Mouse (Mus musculus): ENCODE results near the gene Nagpa.

DNA sequence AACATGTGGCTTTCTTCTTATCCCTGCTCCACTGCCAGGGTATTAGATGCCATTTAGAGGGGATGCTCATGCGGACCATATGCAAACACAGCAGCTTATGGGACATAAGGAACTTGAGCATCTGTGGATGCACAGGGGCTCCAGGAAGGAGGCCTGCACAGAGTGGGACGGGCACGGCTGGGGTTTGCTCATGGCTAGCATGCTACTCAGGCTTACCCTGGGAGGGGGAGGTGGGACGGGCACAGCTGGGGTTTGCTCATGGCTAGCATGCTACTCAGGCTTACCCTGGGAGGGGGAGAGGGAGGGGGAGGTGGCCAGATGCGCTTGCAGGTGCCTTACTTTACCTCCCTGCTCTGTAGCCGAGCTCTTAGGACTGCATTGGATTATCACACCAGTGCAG is 39.1 kb upstream of the Nagpa start:
- no peak for TF ChIP-seq CTCF (IDR thresholded peaks at IDR 0.05; ENCODE audit: control insufficient read depth, insufficient read depth, insufficient read length)
- TF ChIP-seq CEBPB (IDR thresholded peaks at IDR 0.05; ENCODE audit: low read depth), result no peak
- no peak for TF ChIP-seq MAX (IDR thresholded peaks at IDR 0.05)
- TF ChIP-seq USF1 (IDR thresholded peaks at IDR 0.05; ENCODE audit: low read depth), result no peak
- no peak for TF ChIP-seq MYOD1 (IDR thresholded peaks at IDR 0.05; ENCODE audit: control insufficient read depth, insufficient read length, low read depth)
